Mouse (Mus musculus) hematopoietic stem cell, adult 5-6 weeks (primary cell): ENCODE measurements around the gene D330045A20Rik. TPM values are rescaled to one million over a fixed set of nuclear protein-coding genes. Genes with fewer than 3 reads are reported as not detected.
A peak's percentile ranks its signal among the peaks of the same experiment; 100 is the strongest.
"Not testable (repeated sequence)": the region's sequence is repeated elsewhere in the genome, so short reads cannot be mapped to it uniquely, and the experiment has no call there.

ENCODE experiments used
- ATAC-seq, 2 experiments: fragments of 125-278 bp in 1 of 2; replicated peaks in 1 of 2; 2 replicates each; pipeline ENCODE4 v1.8.0; 2016 to 2017; ENCODE audit warnings: inconsistent platforms in 2 of 2, mild to moderate bottlenecking in 2 of 2, moderate number of reproducible peaks in 2 of 2, low read depth in 1 of 2, moderate TSS enrichment in 1 of 2; ENCODE audit not compliant: low FRiP score in 2 of 2, poor library complexity in 2 of 2, severe bottlenecking in 2 of 2, insufficient read depth in 1 of 2, low TSS enrichment in 1 of 2
- total RNA-seq: library from RNA; stranded (forward); fragments of 172-1452, 232-1000 nt; gene quantifications from 2 replicates; pipeline ENCODE4 v1.2.3, GENCODE M21; 2017

D330045A20Rik gene
- total RNA-seq, 1 experiment from 2014 or later: 2.2 TPM

DNA sequence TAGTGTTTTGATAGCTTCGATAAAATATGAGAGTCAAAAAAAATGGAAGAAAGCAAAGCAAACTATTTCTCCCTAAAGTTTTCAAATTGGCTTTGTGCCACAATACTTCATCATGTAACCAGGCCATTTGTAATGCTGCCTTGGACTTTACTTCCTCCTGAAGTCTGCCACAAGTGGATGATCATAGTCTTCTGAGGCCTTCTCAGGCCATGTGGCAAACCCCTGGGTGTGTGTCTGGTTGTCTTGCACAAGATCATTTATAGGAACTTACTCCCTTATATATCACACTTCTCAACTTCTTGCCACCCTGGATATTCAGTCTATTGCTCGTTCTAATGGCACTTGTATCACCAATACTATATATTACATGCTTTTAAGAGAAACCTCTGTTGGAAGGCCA, 71.9 kb downstream of the D330045A20Rik start:
- ATAC-seq: peak in 1 of 2 experiments; percentile 58; a peak in 1 of 4 replicates

DNA sequence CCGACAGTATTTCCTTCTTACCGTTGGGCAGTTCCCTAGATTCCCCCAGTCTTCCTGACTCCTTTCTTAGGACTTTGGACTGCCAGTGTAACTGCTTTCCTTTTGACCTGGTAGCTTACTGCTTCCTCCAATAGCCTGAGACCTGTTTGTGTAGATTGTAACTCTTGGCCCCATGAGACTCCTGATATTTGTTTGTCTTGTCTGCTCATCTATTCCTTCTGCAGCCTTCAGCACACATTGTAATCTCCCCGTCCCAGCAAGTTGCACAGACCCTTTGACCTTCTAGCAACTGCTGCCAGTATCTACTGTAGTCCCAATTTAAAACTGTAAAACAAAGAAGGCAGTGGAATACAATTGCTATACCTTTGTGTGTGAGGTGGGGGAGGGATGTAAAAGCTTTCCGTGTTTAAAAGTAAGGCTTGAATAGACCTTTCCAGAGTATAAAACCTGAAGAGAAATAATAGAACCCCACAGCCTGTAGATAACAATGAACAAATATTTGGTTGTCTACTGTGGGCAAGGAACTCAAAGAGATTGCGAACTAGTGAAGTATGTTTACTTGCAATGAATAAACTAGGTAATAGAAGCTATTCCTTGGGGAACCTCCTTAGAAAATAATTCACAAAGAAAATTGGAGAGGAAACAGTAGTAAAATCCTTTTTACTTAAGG, 82.2 kb downstream of the D330045A20Rik start:
- ATAC-seq: no peak

DNA sequence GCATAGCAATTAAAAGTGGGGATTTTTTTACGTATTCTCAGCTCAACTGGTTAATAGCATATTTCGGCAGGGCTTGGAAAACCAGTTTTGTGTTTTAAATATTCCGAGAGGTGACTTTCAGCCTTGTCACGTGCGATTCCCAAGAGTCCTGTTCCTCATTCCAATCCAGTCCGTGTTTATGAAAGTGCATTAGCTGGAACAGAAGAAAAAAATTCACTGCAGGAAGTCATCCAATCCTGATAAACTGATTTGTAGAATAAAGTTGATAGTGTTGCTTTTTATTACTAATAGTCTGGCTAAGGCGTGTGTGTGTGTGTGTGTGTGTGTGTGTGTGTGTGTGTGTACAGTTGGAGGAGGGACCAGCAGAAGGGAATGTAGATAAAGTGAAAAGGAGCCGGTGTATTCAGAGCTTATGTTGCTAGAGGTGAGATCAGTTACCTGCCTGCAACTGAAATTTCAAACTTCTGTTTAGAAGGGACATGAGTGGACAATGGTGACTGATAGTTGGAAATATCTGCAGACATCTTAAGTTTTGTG, 82.8 kb downstream of the D330045A20Rik start, which contains the start of gene Rnf128:
Gene Rnf128 (plus strand): TSS at position 392 of the 537 bp plus-strand sequence.
- ATAC-seq: no peak

DNA sequence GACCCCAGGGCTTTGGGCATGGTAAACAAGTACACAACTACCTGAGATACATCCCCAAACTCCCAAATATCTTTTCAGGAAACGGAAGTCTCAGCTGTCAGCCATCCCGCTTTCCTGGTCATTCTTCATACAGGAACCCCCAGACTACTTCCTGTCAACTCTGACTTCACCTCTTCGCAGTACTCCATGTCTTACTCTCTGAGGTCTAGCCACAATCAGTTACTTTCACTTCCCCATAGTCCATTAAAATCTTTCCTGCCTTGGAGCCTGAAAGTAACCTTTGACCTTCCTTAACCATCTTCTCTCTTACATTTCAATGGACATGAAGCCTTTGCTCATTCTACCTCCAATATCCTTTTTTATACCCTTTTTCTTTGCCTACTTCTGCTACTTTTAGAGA, 89.9 kb downstream of the D330045A20Rik start:
- ATAC-seq: no peak

DNA sequence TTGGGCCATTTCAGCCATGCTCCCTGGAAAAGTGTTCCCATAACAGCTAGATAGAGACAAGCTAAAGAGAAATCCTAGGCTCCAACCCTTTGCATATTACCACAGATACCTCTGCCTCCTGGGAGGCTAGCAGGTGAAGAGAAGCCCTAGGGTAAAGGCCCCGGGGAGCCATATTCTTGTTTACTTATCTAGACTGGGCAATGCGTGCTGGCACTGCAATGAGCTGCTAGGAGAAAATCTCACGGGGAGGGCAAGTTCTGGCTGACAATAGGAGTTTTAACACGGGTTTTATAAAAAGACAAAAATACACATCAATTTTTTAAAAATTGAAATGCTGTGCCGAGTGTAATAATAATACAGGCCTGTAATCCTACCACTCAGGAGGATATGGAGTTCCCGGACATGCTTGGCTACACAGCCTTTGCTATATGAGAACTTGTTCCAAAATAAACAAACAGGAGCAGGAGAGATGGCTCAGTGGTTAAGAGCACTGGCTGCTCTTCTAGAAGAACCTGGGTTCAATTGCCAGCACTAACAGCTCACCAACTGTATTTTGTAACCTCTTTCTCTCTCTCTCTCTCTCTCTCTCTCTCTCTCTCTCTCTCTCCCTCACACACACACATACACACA, 98.6 kb downstream of the D330045A20Rik start:
- no peak for ATAC-seq

DNA sequence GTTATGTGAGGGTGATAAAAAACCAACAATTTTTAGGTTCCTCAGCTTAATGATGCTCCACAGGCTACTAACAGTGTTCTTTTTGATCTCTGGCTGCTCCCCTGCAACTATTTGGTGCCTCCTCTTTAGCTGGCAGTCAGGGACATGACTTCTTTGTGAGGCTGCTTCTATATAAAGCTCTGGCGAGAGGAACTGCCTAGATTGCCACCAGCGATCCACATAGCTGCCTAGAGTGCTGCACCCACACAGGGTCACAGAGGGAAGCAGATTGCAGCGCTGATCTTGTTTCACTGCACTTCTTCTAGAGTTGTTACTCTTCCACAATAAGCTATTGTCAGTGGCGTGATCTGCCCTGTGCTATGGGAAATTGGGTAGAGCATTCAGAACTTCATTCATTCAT, 103.4 kb downstream of the D330045A20Rik start:
- ATAC-seq: no peak

DNA sequence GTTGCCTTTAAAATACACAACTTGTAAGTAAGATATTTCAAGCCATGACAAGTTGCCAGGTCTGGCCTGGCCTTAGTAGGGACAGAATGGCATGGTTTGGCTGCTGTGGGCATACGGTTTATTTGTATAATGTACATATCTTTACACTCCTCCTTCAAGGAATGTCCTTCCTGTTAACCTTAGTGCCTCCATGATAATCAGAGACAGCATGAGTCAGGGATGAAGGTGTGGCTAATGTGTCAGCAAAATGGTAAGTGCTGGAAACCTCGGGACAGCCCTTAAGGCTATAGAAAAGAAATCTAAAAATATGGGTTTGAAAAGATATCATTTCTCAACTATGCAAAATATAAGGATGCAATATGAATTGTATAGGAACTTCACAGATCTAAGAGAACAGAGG, 106.5 kb downstream of the D330045A20Rik start:
- ATAC-seq: not testable (repeated sequence)

DNA sequence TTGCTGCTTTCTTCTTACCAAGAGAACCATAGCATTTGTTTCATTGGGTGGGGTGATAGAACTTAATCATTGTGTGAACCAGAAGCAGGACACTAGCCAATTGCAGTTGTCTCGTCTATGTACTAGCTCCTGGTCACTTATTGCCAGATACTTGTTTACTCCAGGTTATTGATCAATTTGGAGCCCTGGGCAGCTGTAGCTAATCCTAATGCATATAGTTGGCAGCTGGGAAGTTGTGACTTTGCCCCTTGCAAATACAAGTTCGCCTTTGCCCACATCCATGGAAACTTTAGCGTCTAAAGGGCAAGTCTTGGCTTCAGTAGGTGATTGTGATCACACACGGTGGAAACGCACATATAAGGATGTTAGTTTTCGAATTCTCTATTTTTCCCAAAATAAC, 116.2 kb downstream of the D330045A20Rik start:
- no peak for ATAC-seq

Other genes starting within 250 kb of the D330045A20Rik start
- not detected in 2 replicates for gene Trap1a, start 146.7 kb upstream of the D330045A20Rik start, total RNA-seq
- 0.45 and 0.81 TPM in 2 replicates for gene Rnf128, start 82.9 kb downstream of the D330045A20Rik start, total RNA-seq
- gene Tbc1d8b, start 204.6 kb downstream of the D330045A20Rik start, total RNA-seq: 11.2 and 12.9 TPM in 2 replicates
- 1.3 TPM in 1 of 2 replicates, not detected in the other for gene Gm15013, start 234.1 kb downstream of the D330045A20Rik start, total RNA-seq